Mouse (Mus musculus) splenic B cell, adult 2 months (primary cell): ENCODE results near the gene Olfr56.
"Not testable (repeated sequence)": the region's sequence is repeated elsewhere in the genome, so short reads cannot be mapped to it uniquely, and the experiment has no call there.

ENCODE experiments used
- DNase-seq: peaks from one replicate; pipeline ENCODE4 v3.0.0-alpha.2; 2011; ENCODE audit warnings: low read depth, low spot score
- H3K27me3 ChIP-seq: 2 replicates; pipeline ENCODE4 v1.6.1; 2012; ENCODE audit warnings: mild to moderate bottlenecking, low read length, moderate library complexity, mixed read lengths; ENCODE audit not compliant: control insufficient read depth, poor library complexity, insufficient read depth, severe bottlenecking
- H3K36me3 ChIP-seq: 2 replicates; pipeline ENCODE4 v1.6.1; 2012; ENCODE audit warnings: mild to moderate bottlenecking, low read length, moderate library complexity, mixed read lengths; ENCODE audit not compliant: control insufficient read depth, poor library complexity, insufficient read depth, severe bottlenecking

Olfr56 gene

DNA sequence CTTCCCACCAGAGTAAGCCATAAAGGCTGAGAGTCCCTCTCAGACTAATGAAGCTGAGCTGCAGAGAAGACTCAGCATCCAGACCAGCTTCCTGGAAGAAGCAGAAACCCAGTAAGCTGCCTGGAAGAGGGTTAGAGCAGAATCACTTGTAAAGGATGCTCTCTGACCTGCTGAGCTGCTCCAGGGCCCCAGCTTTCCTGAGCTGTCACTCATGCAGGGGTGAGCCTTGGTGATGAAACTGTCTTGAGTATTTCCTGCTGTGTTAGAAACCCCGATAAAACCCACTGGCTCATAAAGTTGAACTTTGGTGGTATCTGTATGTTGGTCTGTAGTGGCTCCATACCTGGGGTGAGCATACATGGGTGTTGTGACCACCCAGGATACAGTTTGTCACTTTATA is 21.7 kb downstream of the Olfr56 start:
- DNase-seq, H3K27me3 ChIP-seq, H3K36me3 ChIP-seq: not testable (repeated sequence)

- not testable (repeated sequence) for H3K27me3 ChIP-seq, DNase-seq, H3K36me3 ChIP-seq
Observed at GRCm38 (mm10) chr11:49006317-49006716, 27.6 kb downstream of the Olfr56 start.

DNA sequence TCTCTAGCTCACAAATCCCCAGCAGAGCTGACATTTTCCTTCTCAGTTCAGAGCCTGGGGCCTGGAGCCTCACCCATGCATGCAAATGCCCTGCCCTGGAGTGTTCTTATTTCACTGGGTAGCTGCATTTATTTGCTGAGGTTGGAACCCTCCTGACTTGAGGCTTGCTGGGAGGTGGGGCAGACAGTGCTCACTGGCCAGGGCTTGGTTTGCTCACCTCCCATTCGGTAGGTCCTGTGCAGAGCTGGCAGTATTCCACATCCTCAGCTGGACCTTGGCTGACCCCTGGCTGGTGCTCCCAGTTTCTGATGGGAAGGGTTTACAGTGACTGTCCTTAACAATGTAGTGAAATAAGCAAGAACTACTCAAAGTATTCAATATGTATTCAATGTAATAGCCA is 28.1 kb downstream of the Olfr56 start:
- not testable (repeated sequence) for H3K36me3 ChIP-seq, DNase-seq, H3K27me3 ChIP-seq

- not testable (repeated sequence) for H3K27me3 ChIP-seq, DNase-seq, H3K36me3 ChIP-seq
Observed at GRCm38 (mm10) chr11:49012074-49012473, 33.4 kb downstream of the Olfr56 start.

- not testable (repeated sequence) for DNase-seq, H3K36me3 ChIP-seq, H3K27me3 ChIP-seq
Observed at GRCm38 (mm10) chr11:49050064-49050463, 71.4 kb downstream of the Olfr56 start.

- H3K27me3 ChIP-seq, H3K36me3 ChIP-seq: not testable (repeated sequence)
- peak; percentile 54 for DNase-seq
Observed at GRCm38 (mm10) chr11:49051093-49051891, 72.6 kb downstream of the Olfr56 start, which contains the start of gene 9930111J21Rik2. Gene 9930111J21Rik2 (minus strand): TSS chr11:49051242.

GRCm38 (mm10) chr11:49051894-49052293 is 73.2 kb downstream of the Olfr56 start:
- not testable (repeated sequence) for DNase-seq, H3K36me3 ChIP-seq, H3K27me3 ChIP-seq

- not testable (repeated sequence) for H3K27me3 ChIP-seq, DNase-seq, H3K36me3 ChIP-seq
Observed at GRCm38 (mm10) chr11:49060061-49060460, 81.4 kb downstream of the Olfr56 start.

DNA sequence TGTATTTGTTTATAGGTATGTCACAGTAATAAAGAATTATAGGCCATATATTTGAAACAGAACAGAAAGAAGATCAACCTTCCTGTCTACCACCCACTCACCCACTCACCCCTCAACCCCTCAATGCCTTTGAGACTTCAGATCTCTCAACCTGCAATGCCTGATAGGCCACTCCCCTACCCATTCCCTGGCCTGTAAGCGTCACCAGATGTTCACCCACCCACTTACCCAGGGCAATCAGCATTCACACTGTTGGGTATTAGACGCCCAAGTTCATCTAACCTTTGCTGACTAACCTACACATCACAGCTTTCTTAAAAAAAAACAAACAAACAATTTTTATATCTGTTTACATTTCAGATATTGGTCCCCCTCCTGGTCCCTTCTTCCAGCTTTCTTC is 83.2 kb downstream of the Olfr56 start:
- H3K27me3 ChIP-seq, H3K36me3 ChIP-seq: not testable (repeated sequence)
- peak; percentile 25 for DNase-seq

DNA sequence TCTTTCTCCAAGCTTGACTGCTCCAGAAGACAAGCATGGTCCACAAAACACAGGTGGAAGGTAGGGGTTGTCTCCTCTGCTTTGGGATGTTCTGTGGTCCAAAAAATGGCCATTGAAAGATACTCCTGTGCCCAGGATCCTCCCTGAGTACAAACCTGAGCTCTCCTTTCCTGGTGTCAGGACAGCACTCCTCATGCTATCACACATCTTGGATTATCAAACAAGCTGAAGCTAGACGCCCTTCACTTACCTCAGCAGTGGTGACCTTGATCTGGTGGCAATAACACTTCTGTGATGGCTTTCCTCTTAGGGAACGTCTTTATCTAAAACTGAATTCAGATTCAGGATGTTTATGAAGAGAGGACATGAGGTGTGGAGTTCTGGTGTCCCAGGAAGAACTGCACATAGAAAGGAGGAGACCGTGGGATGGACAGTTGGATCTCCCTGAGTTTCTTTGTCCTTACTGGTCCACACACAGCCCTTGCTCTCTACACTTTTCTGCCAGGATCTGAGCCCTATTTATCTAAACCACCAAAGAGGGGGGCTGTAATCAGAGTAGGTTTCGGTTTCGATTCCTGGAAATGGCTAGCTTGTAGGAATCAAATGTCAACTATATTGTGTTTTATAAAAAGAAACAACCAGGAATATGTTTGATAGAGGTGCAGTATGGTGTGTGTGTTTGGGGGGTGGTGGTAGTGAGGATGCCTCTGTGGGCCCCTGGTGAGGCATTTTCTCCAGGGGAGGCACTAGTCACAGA is 85.2 kb downstream of the Olfr56 start, which contains the start of gene Tgtp2:
Gene Tgtp2, minus strand, starts transcription at position 494 of the 757 bp plus-strand sequence.
- H3K36me3 ChIP-seq, H3K27me3 ChIP-seq: not testable (repeated sequence)
- peak; percentile 61 for DNase-seq

DNA sequence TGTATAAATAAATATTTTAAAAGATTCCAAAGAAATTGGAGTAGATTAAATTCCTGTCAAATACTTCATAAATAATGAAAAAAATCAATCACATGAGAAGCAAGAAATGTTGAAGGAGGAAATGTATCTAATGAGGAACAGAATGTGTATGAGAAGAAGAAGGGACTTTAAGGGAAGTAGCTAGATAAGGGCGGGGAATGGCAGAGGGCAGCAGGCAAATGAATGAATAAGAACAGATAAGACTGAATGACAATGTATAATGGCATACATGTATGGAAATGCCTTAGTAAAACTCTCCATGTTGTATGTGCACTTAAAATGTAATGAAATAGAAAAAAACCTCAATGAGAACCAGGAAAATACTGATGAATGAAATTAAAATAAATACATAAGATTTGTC is 89.7 kb downstream of the Olfr56 start:
- DNase-seq: no peak
- no peaks in the 10 kb centered on the region for H3K36me3 ChIP-seq
- no peaks in the 10 kb centered on the region for H3K27me3 ChIP-seq

GRCm38 (mm10) chr11:49076001-49076757 is 97.5 kb downstream of the Olfr56 start, which contains the start of gene Ifi47:
Gene Ifi47 (plus strand): TSS chr11:49076587.
- H3K36me3 ChIP-seq, H3K27me3 ChIP-seq: not testable (repeated sequence)
- peak; percentile 46 for DNase-seq

DNA sequence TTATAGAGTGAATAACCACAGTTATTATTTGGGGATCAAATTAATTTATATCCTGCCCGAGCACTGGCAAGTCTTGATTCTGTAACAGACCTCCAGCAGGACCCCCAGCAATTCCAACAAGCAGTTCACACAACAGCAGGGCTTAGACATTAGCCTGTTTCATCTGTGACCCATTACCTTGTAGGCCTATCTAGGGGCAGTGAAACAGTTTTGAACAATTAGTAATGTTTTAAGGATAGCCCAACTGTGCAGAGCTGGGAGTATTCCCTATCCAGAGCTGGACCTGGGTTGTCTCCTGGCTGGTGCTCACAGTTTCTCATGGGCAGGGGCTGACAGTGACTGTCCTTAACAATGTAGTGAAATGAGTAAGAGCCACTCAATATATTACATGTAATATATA is 98.3 kb downstream of the Olfr56 start:
- DNase-seq: no peak
- no peaks in the 10 kb centered on the region for H3K36me3 ChIP-seq
- H3K27me3 ChIP-seq: no peaks in the 10 kb centered on the region

DNA sequence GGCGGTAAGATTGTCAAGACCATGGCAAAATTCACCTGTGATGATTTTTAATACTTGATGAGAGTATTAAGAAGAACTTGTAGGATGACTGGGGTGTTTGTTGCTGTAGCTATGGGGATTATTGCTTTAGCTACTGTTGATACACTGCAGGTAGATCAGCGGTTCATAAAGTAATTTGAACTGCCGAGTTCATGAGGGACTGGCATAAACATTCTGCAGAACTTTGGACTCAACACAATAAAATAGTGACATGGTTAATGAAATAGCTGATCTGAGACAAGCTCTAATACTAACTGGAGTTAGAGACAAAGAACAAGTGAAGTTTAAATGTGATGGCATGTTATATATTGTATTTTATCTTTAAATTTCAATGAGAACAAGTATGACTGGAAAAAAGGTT is 100.0 kb downstream of the Olfr56 start:
- no peak for DNase-seq
- no peaks in the 10 kb centered on the region for H3K36me3 ChIP-seq
- no peaks in the 10 kb centered on the region for H3K27me3 ChIP-seq

DNA sequence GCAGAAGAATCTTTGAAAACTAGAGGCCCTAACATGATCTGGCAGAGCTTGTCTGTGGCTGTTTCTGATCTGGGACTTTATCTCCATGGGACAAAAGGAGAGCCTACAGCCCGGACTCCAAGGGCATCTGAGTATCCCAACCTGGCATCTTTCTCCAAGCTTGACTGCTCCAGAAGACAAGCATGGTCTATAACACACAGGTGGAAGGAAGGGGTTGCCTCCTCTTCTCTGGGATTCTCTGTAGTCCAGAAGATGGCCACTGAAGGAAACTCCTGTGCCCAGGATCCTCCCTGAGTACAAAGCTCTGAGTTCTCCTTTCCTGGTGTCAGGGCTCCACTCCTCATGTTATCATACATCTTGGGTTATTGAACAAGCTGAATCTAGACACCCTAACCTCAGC is 101.9 kb downstream of the Olfr56 start:
- DNase-seq: no peak
- H3K36me3 ChIP-seq: no peaks in the 10 kb centered on the region
- no peaks in the 10 kb centered on the region for H3K27me3 ChIP-seq
